Mouse (Mus musculus) T-helper 17 cell (primary cell): ENCODE measurements around the gene Grhpr.
"Not testable (repeated sequence)": the region's sequence is repeated elsewhere in the genome, so short reads cannot be mapped to it uniquely, and the experiment has no call there.

ENCODE experiments used
- in situ Hi-C, 2 experiments: fragments of 300-600 bp; cut with MboI, MseI; formaldehyde crosslinking; loops; 1 replicate in 1 of 2; 2 replicates in 1 of 2; pipeline ENCODE4 v1.15.1; 2025; ENCODE audit warnings: high pct_unique_total_duplicates in 2 of 2

Gene Grhpr

DNA sequence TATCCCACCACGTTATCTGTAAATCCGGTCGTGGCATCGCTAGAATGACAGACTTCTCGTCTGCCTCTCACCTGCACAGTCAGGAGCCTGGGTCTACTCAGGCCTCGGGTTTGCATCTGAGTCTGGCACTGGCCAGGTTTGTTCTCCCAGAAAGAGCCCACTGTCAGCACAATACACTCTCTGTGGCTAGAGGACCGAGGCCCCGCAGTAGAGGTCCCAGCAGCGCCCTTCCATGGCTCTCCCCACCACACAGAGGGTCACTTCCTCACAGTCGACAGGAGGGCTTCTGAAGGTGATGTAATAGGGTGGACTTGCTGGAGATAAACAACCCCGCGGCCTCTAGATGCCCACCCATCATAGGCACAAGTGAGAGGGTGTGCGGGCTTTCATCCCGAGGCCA lies 7.3 kb upstream of the Grhpr start:
- in situ Hi-C loops: loop anchor here (5.0 to 10.0 kb wide), 3 partner anchors 38 to 561 kb away; partner anchors contain the start of genes Polr1e (in 1 of the 2), Shb (in 1 of the 2) and Zbtb5 (in 1 of the 2)

- in situ Hi-C loops: loop anchor here (5.0 to 10.0 kb wide), 3 partner anchors 38 to 560 kb away; partner anchors contain the start of genes Polr1e (in 1 of the 2), Shb (in 1 of the 2) and Zbtb5 (in 1 of the 2)
These were observed 6.9 kb upstream of the Grhpr start for GRCm38 (mm10) chr4:44974331-44974730.

DNA sequence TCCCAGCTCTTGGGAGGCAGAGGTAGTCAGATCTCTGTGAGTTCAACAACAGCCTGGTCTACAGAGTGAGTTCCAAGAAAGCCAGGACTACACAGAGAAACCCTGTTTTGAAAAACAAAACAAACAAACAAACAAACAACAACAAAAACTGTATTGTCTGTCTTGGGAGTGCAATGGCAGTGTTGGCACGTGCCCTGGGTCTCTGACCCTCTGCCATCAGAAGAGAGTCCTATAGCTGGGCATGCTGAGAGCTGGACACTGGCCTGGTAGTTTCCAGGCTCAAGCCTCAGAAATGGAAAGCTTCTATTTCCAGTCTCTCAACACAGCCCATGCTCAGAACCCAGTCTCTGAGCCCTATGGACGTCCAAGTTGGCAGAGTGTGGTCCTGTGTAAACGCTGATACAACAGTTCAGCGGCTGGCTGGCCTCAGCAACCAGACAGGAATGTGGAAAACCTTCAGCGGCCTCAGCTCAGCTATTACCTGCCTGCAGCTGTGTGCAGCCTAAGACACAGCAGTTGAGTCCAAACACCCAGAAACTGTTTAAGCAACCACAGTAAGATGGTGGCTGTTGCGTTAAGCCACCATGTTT lies 5.1 kb upstream of the Grhpr start:
- in situ Hi-C loops: loop anchor here in 1 of 2 experiments (10.0 kb wide), 1 partner anchor 559 kb away; the partner anchor contains the start of gene Shb

GRCm38 (mm10) chr4:44976921-44977710 lies 4.1 kb upstream of the Grhpr start:
- in situ Hi-C loops: loop anchor here in 1 of 2 experiments (10.0 kb wide), 1 partner anchor 558 kb away; the partner anchor contains the start of gene Shb

- in situ Hi-C loops: loop anchor here in 1 of 2 experiments (10.0 kb wide), 1 partner anchor 557 kb away; the partner anchor contains the start of gene Shb
These were observed 3.0 kb upstream of the Grhpr start for GRCm38 (mm10) chr4:44978175-44978574.

DNA sequence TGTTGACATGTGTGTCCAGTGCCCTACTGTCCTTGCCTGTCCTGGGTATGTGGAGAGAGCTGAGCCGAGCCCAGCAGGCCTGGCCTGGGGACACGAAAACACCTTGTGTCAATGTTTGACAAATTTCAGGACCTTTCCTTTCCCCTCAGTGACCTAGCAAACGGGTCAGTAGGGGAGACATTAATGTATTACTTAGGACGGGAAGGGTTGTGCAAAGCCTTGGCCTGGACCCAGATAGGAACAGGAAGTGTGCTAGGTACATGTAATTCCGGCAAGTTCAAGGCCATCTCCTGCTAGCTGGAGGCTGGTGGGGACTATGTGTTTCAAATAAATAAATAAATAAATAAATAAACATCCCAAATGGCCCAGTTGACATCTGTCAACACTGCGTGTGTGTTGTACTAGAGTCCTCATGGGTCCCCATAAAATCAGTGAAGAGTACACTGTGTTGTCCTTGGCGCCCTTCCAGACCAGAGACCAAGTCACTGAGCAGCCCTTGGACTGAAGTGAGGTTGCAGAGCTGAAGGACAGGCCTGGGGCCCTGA lies 1.3 kb upstream of the Grhpr start:
- in situ Hi-C loops: loop anchor here (10.0 kb wide), 1 partner anchor 555 kb away; the partner anchor contains the start of gene Shb (in 2 of the 2)

DNA sequence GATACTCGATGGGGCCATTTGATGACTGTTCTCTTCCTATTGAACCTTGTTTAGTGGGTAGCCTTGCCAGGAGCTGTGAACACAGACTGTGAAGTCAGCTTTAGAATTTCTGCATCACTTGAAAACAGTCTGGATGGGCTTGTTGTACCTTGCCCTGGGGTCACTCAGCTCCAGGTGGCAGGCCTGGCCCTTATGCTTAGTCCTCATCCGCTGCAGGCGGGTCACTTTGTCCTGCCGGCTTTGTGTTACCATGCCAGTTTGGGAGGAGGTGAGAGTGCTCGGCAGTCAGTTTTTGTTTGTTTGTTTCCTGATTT lies 736 bp downstream of the Grhpr start:
- in situ Hi-C loops: loop anchor here in 1 of 2 experiments (10.0 kb wide), 1 partner anchor 553 kb away; the partner anchor contains the start of gene Shb

DNA sequence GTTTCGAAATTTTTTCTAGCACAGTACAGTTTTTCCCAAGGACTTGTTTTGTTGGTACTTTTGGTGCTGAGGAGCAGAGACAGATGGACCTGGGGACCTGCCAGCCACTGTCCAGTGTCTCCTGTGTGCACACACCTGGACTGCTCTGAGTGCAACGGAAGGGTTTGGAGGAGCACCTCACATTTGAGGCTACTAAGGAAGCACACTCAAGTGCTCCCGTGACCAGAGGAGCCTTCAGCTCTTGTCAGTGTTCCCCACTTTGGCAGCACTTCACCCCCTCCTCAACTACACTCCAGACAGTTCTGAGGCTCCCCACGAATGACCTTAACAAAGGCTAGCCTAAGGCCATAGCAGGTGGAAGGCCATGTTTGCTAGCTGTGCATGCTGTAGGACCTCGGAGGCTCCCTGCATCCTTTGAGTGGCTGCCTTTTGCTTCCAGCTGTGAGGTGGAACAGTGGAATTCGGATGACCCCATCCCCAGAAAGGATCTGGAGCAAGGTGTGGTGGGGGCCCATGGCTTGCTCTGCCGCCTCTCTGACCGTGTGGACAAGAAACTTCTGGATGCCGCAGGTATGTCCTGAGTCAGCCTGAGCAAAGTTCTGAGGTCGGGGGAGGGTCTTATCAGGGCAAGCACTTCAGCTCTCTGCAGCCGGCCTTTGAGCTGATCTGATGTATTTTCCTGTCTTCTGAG lies 1.4 kb downstream of the Grhpr start:
- in situ Hi-C loops: loop anchor here in 1 of 2 experiments (10.0 kb wide), 1 partner anchor 552 kb away; the partner anchor contains the start of gene Shb

GRCm38 (mm10) chr4:44983131-44983740 lies 2.0 kb downstream of the Grhpr start:
- in situ Hi-C loops: loop anchor here in 1 of 2 experiments (10.0 kb wide), 1 partner anchor 552 kb away; the partner anchor contains the start of gene Shb

DNA sequence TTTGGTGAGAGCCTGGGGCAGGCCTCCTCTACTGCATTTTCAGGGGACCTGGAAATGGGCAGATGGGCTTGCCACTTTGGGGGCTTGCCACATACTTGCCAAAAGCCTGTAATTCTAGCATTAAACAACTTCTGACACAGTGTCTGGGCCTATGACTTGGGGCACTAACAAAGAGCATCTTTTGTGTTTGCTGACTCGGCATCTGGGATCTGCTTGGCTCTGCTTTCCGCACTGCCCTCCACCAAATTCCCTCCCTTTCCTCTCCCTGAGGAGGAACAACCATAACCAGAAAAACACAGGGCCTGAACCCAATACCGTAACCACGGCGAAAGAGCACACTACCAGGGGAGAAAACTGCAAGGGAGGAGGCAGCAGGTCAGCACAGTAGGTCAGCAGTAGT lies 9.4 kb downstream of the Grhpr start:
- in situ Hi-C loops: no loop called here

GRCm38 (mm10) chr4:44992330-44992729 lies 11.1 kb downstream of the Grhpr start:
- in situ Hi-C loops: not testable (repeated sequence)

DNA sequence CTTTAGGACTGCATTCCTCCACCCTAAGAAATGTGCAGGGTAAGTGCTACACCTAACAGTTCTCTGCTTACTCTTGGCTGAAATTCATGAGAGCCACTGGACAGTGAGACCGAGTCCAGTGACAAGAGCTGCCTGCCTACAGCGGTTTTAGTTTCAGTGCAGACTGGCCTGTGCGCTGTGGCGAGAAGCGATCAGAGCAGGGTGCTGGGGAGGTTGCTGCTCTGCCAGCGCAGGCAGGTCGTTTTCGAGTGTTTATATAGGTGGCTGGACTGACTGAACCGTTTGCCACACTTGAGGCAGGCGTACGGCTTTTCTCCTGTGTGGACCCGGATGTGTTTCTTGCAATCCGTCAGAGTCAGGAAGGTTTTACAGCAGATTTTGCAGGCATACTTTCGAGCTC lies 12.0 kb downstream of the Grhpr start:
- in situ Hi-C loops: not testable (repeated sequence)

DNA sequence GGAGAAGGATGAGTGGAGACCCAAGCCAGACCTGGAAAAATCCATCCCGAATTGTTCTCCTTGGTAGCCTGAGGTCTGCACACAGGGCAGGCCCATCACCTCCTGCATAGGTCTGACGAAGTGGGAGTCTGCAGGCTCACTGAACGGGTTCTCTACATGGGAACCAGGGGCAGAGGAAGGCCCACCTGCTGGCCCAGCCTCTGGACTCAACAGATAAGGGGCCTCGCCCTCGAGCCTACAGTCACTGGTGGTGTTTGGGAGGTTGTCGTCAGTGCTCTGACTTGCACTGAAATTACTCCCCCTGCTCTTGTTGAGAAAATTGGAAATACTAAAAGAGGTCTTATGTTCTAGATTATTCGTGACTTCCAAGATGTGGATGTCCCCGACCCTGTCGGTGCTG lies 12.7 kb downstream of the Grhpr start:
- in situ Hi-C loops: no loop called here

DNA sequence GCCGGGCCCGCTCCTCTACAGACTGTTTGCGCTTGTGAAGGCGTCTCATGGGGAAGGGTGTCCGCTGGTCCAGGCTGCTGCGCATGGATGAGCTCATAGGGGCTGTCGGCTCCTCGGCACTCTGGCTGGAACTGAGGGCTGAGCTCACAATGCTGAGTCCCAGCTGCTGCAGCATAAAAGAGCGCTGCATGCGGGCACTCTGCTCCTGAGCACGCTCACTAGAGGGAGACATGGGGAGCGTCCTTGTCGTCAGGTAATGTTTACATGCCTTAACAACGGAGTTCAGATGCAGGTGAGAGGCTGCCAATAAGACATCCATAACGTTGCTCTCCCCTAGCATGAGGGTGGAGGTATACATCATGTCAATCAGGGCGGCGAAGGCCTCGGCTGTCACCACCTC lies 13.6 kb downstream of the Grhpr start:
- in situ Hi-C loops: no loop called here

- in situ Hi-C loops: no loop called here
These were observed 16.9 kb downstream of the Grhpr start for GRCm38 (mm10) chr4:44998071-44998470.

DNA sequence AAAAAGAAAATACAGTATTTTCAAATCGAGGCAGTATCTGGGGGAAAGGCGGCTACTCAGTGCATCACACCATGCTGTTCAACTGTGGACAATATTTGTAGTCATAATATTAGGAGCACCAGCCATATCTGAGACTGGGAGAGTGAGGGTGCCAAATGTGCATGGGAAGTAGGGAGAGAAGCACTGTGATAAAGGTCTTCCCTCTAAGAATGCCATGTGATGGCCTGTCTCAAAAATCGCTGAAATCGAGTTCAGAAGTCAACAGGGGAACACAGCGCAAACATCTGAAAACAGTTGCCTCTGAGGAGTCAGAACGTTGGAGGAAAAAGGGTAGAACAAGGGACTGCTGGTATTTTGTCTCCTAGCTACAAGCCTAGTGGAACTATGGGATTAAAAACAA lies 18.8 kb downstream of the Grhpr start:
- in situ Hi-C loops: no loop called here

GRCm38 (mm10) chr4:45005452-45005851 lies 24.3 kb downstream of the Grhpr start:
- in situ Hi-C loops: no loop called here

GRCm38 (mm10) chr4:45010806-45011415 lies 29.7 kb downstream of the Grhpr start:
- in situ Hi-C loops: loop anchor here (5.0 to 10.0 kb wide), 3 partner anchors 39 to 791 kb away; no protein-coding TSS in a partner anchor

DNA sequence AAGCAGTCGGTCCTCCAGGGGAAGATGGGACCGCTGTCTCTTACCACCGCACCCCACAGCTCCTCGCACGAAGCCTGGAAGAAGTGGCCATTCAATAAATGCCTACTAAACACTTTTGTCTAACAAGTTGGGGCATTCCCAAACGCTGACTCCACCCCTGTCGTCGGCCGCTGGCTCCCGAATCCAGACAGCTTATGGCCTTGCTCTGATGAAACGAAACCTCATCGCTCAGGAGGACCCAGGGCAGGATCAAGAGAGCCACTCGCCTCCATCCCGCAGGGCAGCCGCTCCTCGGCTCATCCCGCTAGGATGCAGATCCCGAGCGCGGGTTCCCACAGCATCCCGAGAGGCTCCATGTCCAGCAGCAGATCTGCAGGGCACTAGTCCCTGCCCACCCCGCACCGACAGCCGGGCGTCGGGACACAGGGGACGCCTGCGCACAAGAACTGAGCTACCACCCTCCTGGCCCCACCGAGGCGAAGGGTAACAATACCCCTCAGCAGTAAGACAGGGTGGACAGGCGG lies 30.4 kb downstream of the Grhpr start:
- in situ Hi-C loops: loop anchor here (5.0 to 10.0 kb wide), 3 partner anchors 39 to 791 kb away; no protein-coding TSS in a partner anchor
